Mouse (Mus musculus) G1E (cell line): ENCODE data around the gene Psmg4.

Experiments used
- CTCF ChIP-seq: IDR thresholded peaks from 2 replicates; pipeline ENCODE4 v1.5.1; 2012; ENCODE audit warnings: low read depth, low read length, inconsistent platforms, mixed read lengths
- GATA1 ChIP-seq: IDR thresholded peaks from 2 replicates; pipeline ENCODE4 v1.6.1; 2012; ENCODE audit warnings: borderline replicate concordance, low read length, inconsistent platforms, mixed read lengths
- GATA2 ChIP-seq: IDR thresholded peaks from 2 replicates; pipeline ENCODE4 v1.6.1; 2012; ENCODE audit warnings: low read depth, low read length, inconsistent platforms, borderline replicate concordance
- POLR2AphosphoS5 ChIP-seq: IDR thresholded peaks from 2 replicates; pipeline ENCODE4 v1.6.1; 2012; ENCODE audit warnings: low read depth, low read length, inconsistent platforms; ENCODE audit not compliant: insufficient replicate concordance
- TAL1 ChIP-seq: conservative IDR thresholded peaks from 2 replicates; pipeline ENCODE4 v1.6.1; 2012; ENCODE audit warnings: low read depth, low read length, inconsistent platforms, mixed read lengths

GRCm38 (mm10) chr13:34205216-34205615 lies 42.5 kb downstream of the Psmg4 start:
- TF ChIP-seq CTCF: no peak
- TF ChIP-seq GATA2: no peak
- TF ChIP-seq GATA1: no peak
- TF ChIP-seq POLR2AphosphoS5: no peak
- TF ChIP-seq TAL1: no peak
